ENCODE assay signal across 13 mouse cellular contexts in genomic region chr12:90331806-90332205, GRCm38 (mm10).
"Had no signal": no experiment of that assay in that cellular context is flagged by ENCODE, and none has a peak within 500 bp of the region (broad histone marks: within the 10 kb centered on the region; RNA-seq: fewer than 3 reads in every experiment).

No protein-coding gene starts in this region.

- H3K4me3 ChIP-seq: kidney, embryonic 15.5 days; limb, embryonic 10.5 days; liver, embryonic 15.5 days; megakaryocyte, embryonic 14.5 days; midbrain, embryonic 12.5 days had no signal

- H3K4me2 ChIP-seq: kidney, embryonic 15.5 days; liver, embryonic 11.5 days; liver, embryonic 15.5 days; lung, embryonic 14.5 days; midbrain, embryonic 12.5 days had no signal

- H3K36me3 ChIP-seq: kidney, embryonic 15.5 days; limb, embryonic 10.5 days; liver, embryonic 15.5 days; midbrain, embryonic 12.5 days had no signal

- H3K9ac ChIP-seq: kidney, embryonic 15.5 days; liver, embryonic 15.5 days; lung, embryonic 14.5 days; midbrain, embryonic 12.5 days had no signal

- H3K4me1 ChIP-seq: kidney, embryonic 15.5 days; limb, embryonic 10.5 days; liver, embryonic 15.5 days; megakaryocyte, embryonic 14.5 days; midbrain, embryonic 12.5 days had no signal

- DNase-seq: lung, embryonic 14.5 days; lung, postnatal 10 days; right cerebral cortex, postnatal 4 days; spleen, adult 18-20 months; thymus, postnatal 4 days had no signal

- H3K9me3 ChIP-seq: kidney, embryonic 15.5 days; limb, embryonic 10.5 days; liver, embryonic 15.5 days; midbrain, embryonic 12.5 days had no signal

- H3K27me3 ChIP-seq: kidney, embryonic 15.5 days; liver, embryonic 15.5 days; megakaryocyte, embryonic 14.5 days; midbrain, embryonic 12.5 days had no signal

- H3K27ac ChIP-seq: kidney, embryonic 15.5 days; limb, embryonic 10.5 days; liver, embryonic 15.5 days; macrophage; midbrain, embryonic 12.5 days had no signal

- ATAC-seq: midbrain, embryonic 16.5 days had no signal
